Mouse (Mus musculus) CD4-positive, CD25-positive, alpha-beta regulatory T cell (primary cell): Measurements from ENCODE around the gene Zfp710. TPM values are rescaled to one million over a fixed set of nuclear protein-coding genes. Genes with fewer than 3 reads are reported as not detected.

Experiments
- polyA plus RNA-seq: library from polyadenylated mRNA; unstranded; fragments of 100-300 nt; shearing (Covaris generic); gene quantifications from one replicate; pipeline ENCODE4 v1.2.1, GENCODE M21; 2017

Gene Zfp710
- 15.1 TPM for polyA plus RNA-seq

GRCm38 (mm10) chr7:80024521-80025390 lies at the start of gene Zfp710:
Gene Zfp710, plus strand, starts transcription at chr7:80024814.

DNA sequence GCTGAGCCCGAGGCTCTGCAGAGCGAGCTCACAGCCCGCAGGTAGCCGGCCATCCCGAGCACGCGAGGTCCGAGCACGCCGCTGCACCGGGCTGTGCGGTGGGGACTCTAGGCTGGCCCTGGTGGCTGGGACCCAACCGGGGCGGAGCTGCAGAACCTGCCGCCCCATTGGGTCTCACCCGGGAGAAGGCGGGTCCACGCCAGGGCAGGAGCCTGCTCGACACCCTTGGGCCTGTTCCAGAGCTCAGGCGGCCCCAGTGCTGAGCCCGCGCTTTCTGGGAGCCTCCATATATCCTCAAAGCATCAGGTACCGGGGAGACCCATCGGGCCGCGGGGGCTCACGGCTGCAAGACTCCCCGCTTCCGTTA lies 90.6 kb downstream of the Zfp710 start, which contains the start of gene Idh2:
Idh2 (minus strand) TSS at position 169 of the 367 bp plus-strand sequence.

Other genes starting within 250 kb of the Zfp710 start
- not detected for gene Mesp1, start 231.0 kb upstream of the Zfp710 start, polyA plus RNA-seq
- gene Mesp2, start 214.1 kb upstream of the Zfp710 start, polyA plus RNA-seq, result 0.08 TPM
- 0.10 TPM for gene Anpep, start 163.8 kb upstream of the Zfp710 start, polyA plus RNA-seq
- gene Ap3s2, start 104.2 kb upstream of the Zfp710 start, polyA plus RNA-seq, result 27.2 TPM
- gene Arpin, start 89.5 kb upstream of the Zfp710 start, polyA plus RNA-seq, result 0.30 TPM
- gene Idh2, start 90.6 kb downstream of the Zfp710 start, polyA plus RNA-seq, result 72.5 TPM
- gene Sema4b, start 162.0 kb downstream of the Zfp710 start, polyA plus RNA-seq, result 22.8 TPM
- 150 TPM for gene Cib1, start 208.0 kb downstream of the Zfp710 start, polyA plus RNA-seq
- 9.4 TPM for gene Gdpgp1, start 208.1 kb downstream of the Zfp710 start, polyA plus RNA-seq
- gene Ttll13, start 221.6 kb downstream of the Zfp710 start, polyA plus RNA-seq, result 0.16 TPM
- 62.5 TPM for gene Ngrn, start 236.4 kb downstream of the Zfp710 start, polyA plus RNA-seq
- gene Vps33b, start 244.8 kb downstream of the Zfp710 start, polyA plus RNA-seq, result 48.4 TPM